Mouse (Mus musculus): ENCODE data around the gene Galnt10.

Gene Galnt10

DNA sequence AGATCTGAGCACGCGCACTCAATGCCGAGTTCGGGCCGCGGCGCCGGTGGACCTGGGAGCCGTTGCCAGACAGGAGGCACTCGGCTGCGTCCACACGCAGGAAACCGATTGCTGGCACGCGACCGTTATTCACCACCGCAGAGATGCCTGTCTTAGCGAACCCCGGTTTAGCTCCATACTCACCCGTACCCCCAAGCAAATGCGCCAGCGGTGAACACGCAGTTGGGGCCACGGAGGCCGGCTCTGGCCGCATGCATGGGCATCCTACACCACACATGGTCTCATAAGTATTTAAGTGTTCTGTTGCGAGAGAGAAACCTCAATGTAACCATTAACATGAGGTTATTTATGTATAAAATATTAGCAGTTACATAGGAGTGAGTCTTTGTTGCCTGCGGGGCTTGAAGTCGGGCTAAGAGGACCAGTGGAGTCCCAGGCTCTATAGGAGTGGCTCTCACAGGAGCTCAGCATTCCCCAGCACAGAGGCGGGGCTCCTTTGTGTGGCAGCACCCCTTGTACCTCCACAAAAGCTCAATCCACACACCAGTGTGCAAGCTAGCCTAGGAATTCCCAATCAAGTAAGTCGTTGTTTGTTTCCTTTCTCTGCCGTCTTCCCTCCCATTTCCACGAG lies 182.8 kb downstream of the Galnt10 start:
- DNase-seq (ENCODE audit: low spot score): no peak

DNA sequence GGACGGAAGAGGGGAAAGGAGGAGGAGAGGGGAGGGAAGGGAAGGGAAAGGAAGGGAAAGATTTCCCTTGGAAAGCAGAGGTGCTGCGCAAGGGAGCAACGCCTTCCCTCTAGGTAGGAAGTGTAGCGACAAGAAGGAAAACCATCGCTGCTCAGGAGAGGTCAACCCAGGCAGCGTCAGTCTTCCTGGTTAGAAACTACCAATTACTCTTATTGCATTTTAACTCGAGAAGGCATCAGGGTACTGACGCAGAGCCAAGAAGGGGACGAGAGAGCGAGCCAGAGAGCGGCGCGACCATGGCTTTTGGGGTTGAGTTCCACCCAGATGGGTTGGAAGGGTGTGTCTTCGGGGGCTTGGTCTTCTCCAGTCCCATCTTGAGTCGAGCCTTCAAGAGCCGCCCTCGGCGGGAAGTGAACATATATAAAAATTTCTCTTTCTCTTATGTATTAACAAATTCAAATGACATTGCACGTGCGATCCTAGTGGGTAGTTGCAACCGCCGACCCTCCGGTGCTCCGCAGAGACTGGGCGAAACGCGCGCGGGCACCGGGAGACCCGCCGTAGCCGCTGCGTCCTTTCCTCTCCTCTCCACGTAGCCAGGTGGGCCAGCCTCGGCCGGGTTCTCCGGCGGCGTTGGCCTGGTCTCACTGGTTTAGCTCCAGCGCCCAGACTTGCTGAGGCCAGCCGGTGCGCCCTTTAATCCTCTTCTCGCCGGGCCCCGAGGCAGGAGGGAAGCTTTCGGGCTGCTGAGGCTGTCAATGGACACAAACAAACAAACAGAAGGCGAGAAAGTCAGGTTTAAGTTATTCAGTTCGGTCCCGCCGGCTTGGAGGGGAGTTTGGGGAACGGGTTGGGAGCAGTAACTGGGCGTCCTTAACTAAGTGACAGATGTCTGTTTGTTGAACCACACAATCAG lies 184.0 kb downstream of the Galnt10 start:
- no peak for DNase-seq (ENCODE audit: low spot score)

DNA sequence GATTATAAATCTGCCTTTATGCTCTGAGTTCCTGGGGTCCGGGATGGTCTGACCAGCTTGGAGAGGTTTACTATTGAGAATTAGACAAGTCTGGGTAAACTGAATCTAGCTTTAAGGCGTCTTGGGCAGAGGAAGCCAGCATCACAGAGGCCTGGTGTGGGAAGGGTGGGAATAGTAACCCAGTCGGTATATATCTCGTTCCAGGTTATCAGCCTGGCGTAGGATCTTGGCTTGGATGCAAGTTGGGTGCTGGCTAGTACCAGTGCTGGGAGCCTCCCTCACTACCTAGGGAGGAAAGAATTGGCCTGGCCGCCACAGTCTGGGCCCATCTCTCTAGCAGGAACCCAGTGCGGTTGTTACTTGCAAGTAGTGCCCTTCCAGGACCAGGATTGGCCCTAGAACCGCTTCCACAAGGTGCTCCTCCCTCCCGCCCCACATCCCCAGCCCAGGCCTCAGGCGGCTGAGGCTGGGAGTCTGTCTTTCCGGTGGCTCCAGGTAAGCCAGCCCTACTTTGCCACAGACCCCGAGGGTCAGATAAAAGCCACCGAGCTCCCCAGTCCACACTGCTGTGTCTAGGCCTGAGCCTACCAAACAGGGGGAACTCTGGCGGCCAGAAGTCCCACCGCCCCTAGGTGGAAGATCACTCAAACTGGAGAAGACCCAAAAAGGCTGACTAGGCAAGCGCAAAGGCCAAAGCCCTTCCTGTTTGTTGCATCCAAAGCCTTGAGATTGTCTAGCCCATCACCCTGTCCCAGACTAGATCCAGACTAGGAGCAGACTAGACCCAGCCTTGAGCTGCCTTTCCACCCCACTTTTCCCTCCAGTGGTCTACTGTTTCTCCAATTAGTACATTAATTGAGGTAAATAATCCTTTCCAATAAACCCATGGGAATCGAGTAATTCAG lies 184.9 kb downstream of the Galnt10 start:
- DNase-seq (ENCODE audit: low spot score): no peak

DNA sequence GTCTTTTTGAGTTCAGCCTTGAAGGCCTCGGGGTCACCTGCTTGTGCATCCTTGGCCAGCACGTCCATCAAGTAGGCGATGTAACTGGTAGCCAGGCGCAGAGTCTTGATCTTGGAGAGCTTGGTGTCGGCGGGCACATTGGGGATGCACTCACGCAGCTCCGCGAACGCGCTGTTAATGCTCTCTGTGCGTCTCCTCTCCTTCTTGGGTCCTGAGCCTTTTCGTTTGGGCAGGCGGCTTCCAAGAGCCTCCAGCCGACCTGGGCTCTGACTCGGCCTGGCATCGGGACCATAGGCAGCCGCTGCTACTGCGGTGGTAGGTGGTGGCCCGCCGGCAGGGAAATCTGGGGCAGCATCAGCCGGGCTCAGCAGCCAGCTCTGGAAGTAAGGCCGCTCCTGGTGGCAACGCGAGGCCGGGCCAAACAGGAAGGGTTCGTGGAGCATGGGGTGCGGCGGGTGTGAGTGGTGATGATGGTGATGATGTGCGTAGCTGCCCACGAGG lies 186.1 kb downstream of the Galnt10 start:
- DNase-seq (ENCODE audit: low spot score): no peak

DNA sequence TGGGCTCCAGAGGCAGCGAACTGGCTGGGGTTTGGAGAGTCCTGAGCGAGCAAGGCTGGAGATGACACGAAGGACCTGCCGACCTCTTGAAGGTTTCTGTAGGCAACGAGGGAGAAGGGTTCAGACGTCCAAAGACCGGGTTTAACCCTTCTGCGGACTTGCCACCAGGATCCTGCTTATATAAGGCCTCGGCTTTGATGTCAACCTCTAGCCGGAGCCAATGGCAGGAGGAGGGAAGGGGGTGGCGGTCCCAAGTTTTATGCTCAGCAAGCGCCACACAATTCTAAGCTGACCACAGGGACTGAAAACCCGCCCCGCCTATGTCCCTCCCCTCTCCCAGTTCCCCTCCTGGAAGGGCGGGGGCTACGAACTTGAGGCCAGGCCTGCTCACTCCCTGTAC lies 186.6 kb downstream of the Galnt10 start:
- no peak for DNase-seq (ENCODE audit: low spot score)

DNA sequence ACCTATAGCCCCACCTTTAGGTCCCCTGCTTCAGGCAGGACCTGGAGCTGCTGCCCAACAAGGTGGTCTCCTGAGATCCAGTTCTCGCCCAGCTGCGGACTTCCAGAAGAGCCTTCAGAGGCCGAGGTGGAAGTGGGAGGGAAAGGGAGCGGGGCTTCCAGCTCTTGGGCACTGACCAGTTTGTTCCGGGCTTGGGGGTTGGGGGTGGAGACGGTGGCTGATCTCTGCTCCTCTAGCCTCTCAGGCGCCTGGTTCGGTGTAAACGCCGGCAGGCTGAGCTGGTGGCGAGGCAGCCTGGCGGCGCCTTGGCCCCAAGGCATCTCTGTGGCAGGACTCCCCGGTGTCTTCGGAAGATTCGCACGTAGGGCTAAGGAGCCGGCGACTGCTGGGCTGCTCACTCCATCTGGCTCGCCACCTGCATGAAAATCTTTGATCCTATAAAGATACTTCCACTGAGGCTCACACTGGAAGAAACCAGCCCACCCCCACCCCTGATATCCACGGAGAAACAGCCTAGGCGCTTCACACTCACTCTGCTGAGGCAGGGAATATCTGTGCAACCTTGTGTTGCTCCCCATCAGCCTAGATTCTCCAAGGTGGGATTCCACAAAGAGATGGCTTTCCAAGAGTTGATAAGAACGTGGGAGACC lies 187.4 kb downstream of the Galnt10 start, which contains the start of gene Hand1:
Hand1 (minus strand) TSS at position 267 of the 650 bp plus-strand sequence.
- no peak for DNase-seq (ENCODE audit: low spot score)

DNA sequence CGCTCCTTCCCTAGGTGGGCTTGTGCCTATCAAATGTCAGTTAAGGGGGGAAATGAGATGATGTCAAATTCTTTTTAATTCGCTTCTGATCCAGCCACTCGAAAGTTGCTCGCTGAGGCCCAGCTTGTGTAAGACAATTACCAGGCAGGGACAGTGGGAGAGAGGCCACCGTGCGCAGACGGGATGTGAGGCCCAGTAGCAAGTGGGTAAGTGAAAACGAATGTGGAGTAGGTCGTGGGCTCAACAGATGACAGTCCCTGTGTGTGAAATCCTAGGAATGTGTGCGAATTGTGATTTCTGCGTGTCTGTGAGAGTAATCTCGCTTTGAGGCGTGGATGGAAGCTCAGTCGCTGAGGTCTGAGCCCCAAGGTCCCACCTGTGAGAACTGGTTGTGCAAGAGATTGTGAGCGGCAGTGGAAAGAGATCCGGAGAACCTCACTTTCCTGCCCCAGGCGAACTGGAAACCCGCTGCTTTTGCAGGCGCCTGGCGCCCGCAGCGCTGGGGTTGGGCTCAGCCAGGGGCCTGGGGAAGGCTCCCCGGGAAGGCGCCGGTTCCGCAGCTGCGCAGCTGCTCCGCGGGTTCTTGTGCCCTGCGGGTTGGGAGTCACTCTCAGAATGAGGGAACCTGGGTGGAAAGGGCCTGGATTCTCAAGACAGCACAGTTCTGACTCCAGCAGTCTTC lies 188.2 kb downstream of the Galnt10 start:
- no peak for DNase-seq (ENCODE audit: low spot score)

DNA sequence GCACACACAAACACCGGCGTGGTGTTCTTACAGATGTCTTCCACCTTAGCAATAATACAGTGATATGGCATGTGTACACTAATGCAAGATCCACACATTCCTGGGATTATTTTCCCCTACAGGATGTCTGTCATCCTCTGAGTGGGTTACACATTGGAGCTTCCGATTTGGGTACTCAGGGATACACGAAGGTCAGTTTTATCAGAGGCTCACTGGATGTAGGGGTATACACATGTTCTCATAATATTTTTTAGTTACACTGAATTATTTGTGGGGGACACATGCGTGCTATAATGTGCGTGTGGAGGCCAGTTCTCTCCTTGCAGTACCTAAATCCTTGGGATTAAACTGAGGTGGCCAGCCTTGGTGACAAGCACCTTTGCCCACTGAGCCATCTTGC lies 188.8 kb downstream of the Galnt10 start:
- no peak for DNase-seq (ENCODE audit: low spot score)

DNA sequence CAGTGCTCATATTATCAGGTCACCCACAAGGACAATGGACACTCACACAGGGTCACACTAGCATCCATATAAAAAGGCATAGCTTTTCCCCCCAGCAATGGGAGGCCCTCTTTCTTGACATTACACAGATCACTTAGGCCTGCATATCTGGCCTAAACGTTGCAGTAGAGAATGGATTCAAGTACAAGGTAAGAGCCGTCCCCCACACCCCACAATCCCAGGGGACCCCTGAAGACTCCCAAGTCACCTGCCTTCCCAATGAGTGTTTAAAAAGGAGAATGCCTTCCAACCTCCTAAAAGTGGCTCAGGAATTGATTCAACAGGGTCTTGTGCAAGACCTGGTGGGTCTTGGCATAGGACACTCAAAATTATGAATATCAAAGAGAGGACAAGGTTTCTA lies 190.1 kb downstream of the Galnt10 start:
- DNase-seq (ENCODE audit: low spot score): no peak

DNA sequence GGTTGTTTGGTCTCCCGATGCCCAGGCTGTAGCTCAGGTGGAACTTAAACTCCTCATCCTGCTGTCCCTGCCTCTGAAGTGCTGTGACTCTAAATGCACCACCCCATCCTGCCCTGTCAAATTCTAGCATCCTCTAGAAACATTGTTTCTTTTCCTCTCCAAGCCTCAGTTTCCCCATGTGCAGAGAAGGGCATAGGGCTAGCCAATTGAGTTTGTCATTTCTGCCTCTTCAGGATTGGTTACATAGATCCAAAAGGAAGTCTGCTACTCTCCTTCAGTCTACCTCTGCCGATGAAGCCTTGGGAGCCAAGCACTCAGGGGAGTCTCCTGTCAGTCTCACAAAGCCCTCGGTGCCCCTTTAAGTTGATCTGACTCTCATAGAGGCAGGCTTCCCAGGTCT lies 190.7 kb downstream of the Galnt10 start:
- no peak for DNase-seq (ENCODE audit: low spot score)

DNA sequence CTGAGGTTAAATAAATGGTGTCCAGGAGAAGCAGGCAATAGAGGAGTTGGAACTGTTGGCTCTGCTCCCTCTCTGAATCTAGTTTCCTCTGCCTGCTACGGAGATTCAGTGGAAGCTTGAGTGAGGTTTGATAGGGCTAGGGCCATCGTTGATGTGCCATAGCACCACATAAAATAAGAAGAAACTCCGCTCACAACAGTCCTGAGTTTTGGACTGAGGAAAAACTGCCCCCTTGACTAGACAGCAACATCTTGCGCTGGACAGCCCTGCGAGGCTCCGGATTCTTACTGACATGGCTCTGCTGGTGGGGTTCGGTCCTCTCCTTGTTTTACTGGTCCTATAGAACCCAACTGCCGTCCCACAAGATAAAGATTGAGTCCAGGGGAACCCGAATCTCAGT lies 191.2 kb downstream of the Galnt10 start:
- DNase-seq (ENCODE audit: low spot score): no peak

Measured in lung, postnatal 25 days (tissue).